Mouse (Mus musculus) lung, postnatal 0 days (tissue): ENCODE measurements around the gene Tenm3.

Experiments
- CTCF ChIP-seq: IDR thresholded peaks from 2 replicates; pipeline ENCODE4 v1.5.1; 2016; ENCODE audit warnings: antibody characterized with exemption, mild to moderate bottlenecking
- EP300 ChIP-seq: IDR thresholded peaks from 2 replicates; pipeline ENCODE4 v1.6.1; 2016; ENCODE audit warnings: antibody characterized with exemption, mild to moderate bottlenecking, control low read depth

DNA sequence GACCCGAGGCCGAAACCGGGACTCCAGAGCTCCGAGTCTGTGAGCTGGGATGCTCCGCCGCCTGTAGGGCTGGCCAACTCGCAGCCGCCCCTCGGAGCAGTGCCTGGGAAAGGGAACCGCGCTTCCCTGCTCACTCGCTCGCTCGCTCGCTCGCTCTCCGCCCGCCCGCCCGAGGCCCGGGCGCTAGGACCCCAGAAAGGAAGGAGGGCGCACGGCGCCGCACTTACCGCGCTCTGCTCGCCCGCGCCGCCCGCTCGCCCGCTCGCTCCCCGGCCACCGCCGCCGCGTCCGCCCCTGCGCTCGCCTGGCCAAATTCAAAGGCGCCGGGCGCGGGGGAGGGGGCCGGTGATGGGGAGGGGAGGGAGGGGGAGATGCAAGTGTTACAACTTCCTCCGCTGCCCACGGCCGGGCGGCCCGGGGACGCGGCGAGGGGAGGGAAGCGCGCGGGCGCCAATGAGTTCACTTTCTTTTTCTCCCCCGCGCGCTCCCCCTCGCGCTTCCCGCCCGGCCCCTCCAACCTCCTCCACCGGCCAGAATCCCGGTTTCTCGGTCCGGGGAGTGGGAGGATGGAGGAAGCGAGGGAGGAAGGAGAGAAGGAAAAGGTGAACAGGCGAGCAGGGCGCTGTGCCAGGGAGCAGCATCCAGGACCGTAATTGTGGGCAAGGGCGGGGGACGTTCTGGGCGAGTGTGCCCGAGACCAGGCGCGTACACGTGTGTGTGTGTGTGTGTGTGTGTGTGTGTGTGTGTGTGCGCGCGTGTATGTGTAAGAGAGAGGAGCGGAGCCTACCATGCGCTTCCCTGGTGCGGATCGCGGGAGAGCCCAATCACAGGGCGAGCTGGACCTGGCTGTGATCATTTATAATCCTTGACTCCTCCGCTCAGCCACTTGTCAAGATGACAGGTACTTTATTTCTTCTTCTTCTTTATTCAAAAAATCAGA is 490 bp downstream of the Tenm3 start:
- TF ChIP-seq CTCF (no peak), EP300 (no peak)
